Mouse (Mus musculus) forebrain, embryonic 11.5 days (tissue): Measurements from ENCODE around the gene Rfx6. TPM values are rescaled to one million over a fixed set of nuclear protein-coding genes. Genes with fewer than 3 reads are reported as not detected.

ENCODE experiments used
- ATAC-seq: fragments of 200-750 bp; cut with Nextera tagmentation; replicated peaks from 2 replicates; pipeline ENCODE4 v1.8.0; 2017; ENCODE audit warnings: moderate TSS enrichment; ENCODE audit not compliant: low FRiP score
- DNase-seq: peaks from one replicate; pipeline ENCODE4 v3.0.0-alpha.2; 2017; ENCODE audit warnings: low spot score
- H3K27ac ChIP-seq: fragments of 300-500 bp; sonication (generic); 2 replicates; pipeline ENCODE4 v1.5.1; 2014; ENCODE audit warnings: low read depth, low read length
- H3K27me3 ChIP-seq: fragments of 300-500 bp; sonication (generic); 2 replicates; pipeline ENCODE4 v1.6.1; 2014; ENCODE audit warnings: mild to moderate bottlenecking, low read length, mixed read lengths; ENCODE audit not compliant: control insufficient read depth, insufficient read depth
- H3K36me3 ChIP-seq: fragments of 300-500 bp; sonication (generic); 2 replicates; pipeline ENCODE4 v1.6.1; 2014; ENCODE audit warnings: mild to moderate bottlenecking, low read length, moderate library complexity, mixed read lengths; ENCODE audit not compliant: control insufficient read depth, insufficient read depth
- H3K4me1 ChIP-seq: fragments of 300-500 bp; sonication (generic); replicated peaks from 2 replicates; pipeline ENCODE4 v1.6.1; 2014; ENCODE audit warnings: low read length, mixed read lengths; ENCODE audit not compliant: control insufficient read depth, insufficient read depth
- H3K4me2 ChIP-seq: fragments of 300-500 bp; sonication (generic); 2 replicates; pipeline ENCODE4 v1.6.1; 2014; ENCODE audit warnings: low read depth, mild to moderate bottlenecking, low read length, moderate library complexity, mixed read lengths; ENCODE audit not compliant: severe bottlenecking
- H3K4me3 ChIP-seq: fragments of 300-500 bp; sonication (generic); 2 replicates; pipeline ENCODE4 v1.5.1; 2014; ENCODE audit warnings: low read depth, low read length
- H3K9ac ChIP-seq: fragments of 300-500 bp; sonication (generic); 2 replicates; pipeline ENCODE4 v1.6.1; 2014; ENCODE audit warnings: low read length
- H3K9me3 ChIP-seq: fragments of 300-500 bp; sonication (generic); 2 replicates; pipeline ENCODE4 v1.6.1; 2016; ENCODE audit warnings: low read length, mixed read lengths; ENCODE audit not compliant: control insufficient read depth
- WGBS: fragments of 180-500 bp; shearing (Covaris S2); extraction: QIAGEN DNeasy Blood & Tissue Kit; methylation state at CpG from one replicate; pipeline ENCODE4 v1.1.7; 2014; 5-methylcytosine and 5-hydroxymethylcytosine counted together
- polyA plus RNA-seq: library from polyadenylated mRNA; unstranded; fragments of >200 nt; fragmentation: Nextera tagmentation; extraction: Ambion mirVana; gene quantifications from 2 replicates; pipeline ENCODE4 v1.2.1, GENCODE M21; 2014

Gene Rfx6
- polyA plus RNA-seq: not detected in 2 replicates

GRCm38 (mm10) chr10:51677548-51678250, at the start of gene Rfx6:
Rfx6 (plus strand) TSS chr10:51677756.
- H3K4me3 ChIP-seq: peak within 1 kb of the TSS; percentile 42
- peak; percentile 75 for ATAC-seq
- H3K4me2 ChIP-seq: peak within 1 kb of the TSS; percentile 73
- peak; percentile 70 for DNase-seq
- WGBS: 1% methylated on average over 38 of the region's 38 CpGs
- H3K36me3 ChIP-seq: no peaks in the 10 kb centered on the region
- no peak within 1 kb of the TSS for H3K27ac ChIP-seq
- 0 out of 2 replicates have a peak, but pooled peaks cover 2% of the 10 kb centered on the region for H3K4me1 ChIP-seq
- H3K27me3 ChIP-seq: peaks cover 17% of the 10 kb centered on the region
- no peaks in the 10 kb centered on the region for H3K9me3 ChIP-seq
- H3K9ac ChIP-seq: peak within 1 kb of the TSS; percentile 35

GRCm38 (mm10) chr10:51631411-51632136, 46.0 kb upstream of the Rfx6 start, which contains the start of gene Gprc6a:
Gprc6a (minus strand) TSS chr10:51631461.
- ATAC-seq (no peak), DNase-seq (no peak)
- Histone ChIP-seq H3K27me3 (no peaks in the 10 kb centered on the region), H3K4me1 (no peaks in the 10 kb centered on the region), H3K4me2 (no peak within 1 kb of the TSS), H3K27ac (no peak within 1 kb of the TSS), H3K4me3 (no peak within 1 kb of the TSS), H3K9me3 (no peaks in the 10 kb centered on the region), H3K9ac (no peak within 1 kb of the TSS), H3K36me3 (no peaks in the 10 kb centered on the region)
- 84% methylated on average over 8 of the region's 8 CpGs for WGBS

- Histone ChIP-seq H3K4me1 (no peaks in the 10 kb centered on the region), H3K9me3 (no peaks in the 10 kb centered on the region), H3K27ac (no peak overlapping the region), H3K4me3 (no peak overlapping the region), H3K27me3 (no peaks in the 10 kb centered on the region), H3K36me3 (no peaks in the 10 kb centered on the region), H3K4me2 (no peak overlapping the region), H3K9ac (no peak overlapping the region)
- WGBS: 74% methylated on average over 3 of the region's 3 CpGs
- DNase-seq (no peak), ATAC-seq (no peak)
Observed at GRCm38 (mm10) chr10:51649506-51650221, 27.9 kb upstream of the Rfx6 start.

- no peak overlapping the region for H3K4me3 ChIP-seq
- no peaks in the 10 kb centered on the region for H3K4me1 ChIP-seq
- H3K9ac ChIP-seq: no peak overlapping the region
- no peak overlapping the region for H3K27ac ChIP-seq
- WGBS: 71% methylated on average over 1 of the region's 1 CpGs
- no peaks in the 10 kb centered on the region for H3K9me3 ChIP-seq
- DNase-seq (no peak), ATAC-seq (no peak)
- H3K27me3 ChIP-seq: no peaks in the 10 kb centered on the region
- no peaks in the 10 kb centered on the region for H3K36me3 ChIP-seq
- no peak overlapping the region for H3K4me2 ChIP-seq
Observed at GRCm38 (mm10) chr10:51657324-51657723, 20.2 kb upstream of the Rfx6 start.

GRCm38 (mm10) chr10:51669334-51669733, 8.2 kb upstream of the Rfx6 start:
- Histone ChIP-seq H3K36me3 (no peaks in the 10 kb centered on the region), H3K27me3 (no peaks in the 10 kb centered on the region), H3K4me1 (no peaks in the 10 kb centered on the region), H3K9me3 (no peaks in the 10 kb centered on the region), H3K4me3 (no peak overlapping the region), H3K9ac (no peak overlapping the region), H3K27ac (no peak overlapping the region), H3K4me2 (no peak overlapping the region)
- ATAC-seq (no peak), DNase-seq (no peak)

- Histone ChIP-seq H3K27me3 (peaks cover 3% of the 10 kb centered on the region), H3K36me3 (no peaks in the 10 kb centered on the region), H3K9ac (no peak overlapping the region), H3K4me3 (no peak overlapping the region), H3K9me3 (no peaks in the 10 kb centered on the region), H3K4me1 (no peaks in the 10 kb centered on the region), H3K4me2 (no peak overlapping the region), H3K27ac (no peak overlapping the region)
- WGBS: 87% methylated on average over 4 of the region's 4 CpGs
- DNase-seq: no peak
- ATAC-seq: no peak; the same call in 1 of the 2 replicates
Observed at GRCm38 (mm10) chr10:51671583-51671982, 6.0 kb upstream of the Rfx6 start.

GRCm38 (mm10) chr10:51672082-51672779, 5.3 kb upstream of the Rfx6 start:
- H3K4me2 ChIP-seq: no peak overlapping the region
- no peaks in the 10 kb centered on the region for H3K9me3 ChIP-seq
- no peak for DNase-seq
- H3K4me1 ChIP-seq: no peaks in the 10 kb centered on the region
- H3K9ac ChIP-seq: no peak overlapping the region
- peaks cover 6% of the 10 kb centered on the region for H3K27me3 ChIP-seq
- whole genome bisulfite sequencing: 43% methylated on average over 1 of the region's 1 CpGs
- no peak overlapping the region for H3K4me3 ChIP-seq
- peak; percentile 42; the same call in 1 of the 2 replicates for ATAC-seq
- H3K27ac ChIP-seq: no peak overlapping the region
- no peaks in the 10 kb centered on the region for H3K36me3 ChIP-seq

GRCm38 (mm10) chr10:51678251-51678639, 689 bp downstream of the Rfx6 start:
- ATAC-seq (peak; percentile 11; the same call in 1 of the 2 replicates), DNase-seq (peak; percentile 55)
- WGBS: 4% methylated on average over 10 of the region's 10 CpGs
- H3K27me3 ChIP-seq: peaks cover 17% of the 10 kb centered on the region
- H3K4me2 ChIP-seq: peak overlapping the region; percentile 73
- no peaks in the 10 kb centered on the region for H3K9me3 ChIP-seq
- no peak overlapping the region for H3K9ac ChIP-seq
- H3K4me3 ChIP-seq: peak overlapping the region; percentile 42
- no peaks in the 10 kb centered on the region for H3K36me3 ChIP-seq
- no peak overlapping the region for H3K27ac ChIP-seq
- H3K4me1 ChIP-seq: 0 out of 2 replicates have a peak, but pooled peaks cover 2% of the 10 kb centered on the region
